Mouse (Mus musculus): Measurements from ENCODE around the gene Trim9. TPM values are rescaled to one million over a fixed set of nuclear protein-coding genes. Genes with fewer than 3 reads are reported as not detected.

Gene Trim9
- total RNA-seq, 2 experiments from 2014 or later, result 306 to 313 TPM

- peak in 1 of 2 experiments; percentile 61 for DNase-seq (ENCODE audit: low spot score in 2 of 2)
These were observed 85.0 kb downstream of the Trim9 start for GRCm38 (mm10) chr12:70262271-70262953.

GRCm38 (mm10) chr12:70251210-70251884 is 96.1 kb downstream of the Trim9 start:
- DNase-seq (ENCODE audit: low spot score in 2 of 2), result no peak

GRCm38 (mm10) chr12:70249616-70250157 is 97.7 kb downstream of the Trim9 start:
- no peak for DNase-seq (ENCODE audit: low spot score in 2 of 2)

GRCm38 (mm10) chr12:70247683-70248474 is 99.5 kb downstream of the Trim9 start:
- DNase-seq (ENCODE audit: low spot score in 2 of 2), result no peak

GRCm38 (mm10) chr12:70242550-70242949 is 104.9 kb downstream of the Trim9 start:
- DNase-seq (ENCODE audit: low spot score in 2 of 2), result peak; percentile 51 to 77

- DNase-seq (ENCODE audit: low spot score in 2 of 2), result no peak
These were observed 107.7 kb downstream of the Trim9 start for GRCm38 (mm10) chr12:70239741-70240140.

GRCm38 (mm10) chr12:70238604-70239003 is 108.8 kb downstream of the Trim9 start:
- DNase-seq (ENCODE audit: low spot score in 2 of 2), result no peak

- peak in 1 of 2 experiments; percentile 80 for DNase-seq (ENCODE audit: low spot score in 2 of 2)
These were observed 112.4 kb downstream of the Trim9 start for GRCm38 (mm10) chr12:70234938-70235484.

GRCm38 (mm10) chr12:70234411-70234810 is 113.0 kb downstream of the Trim9 start:
- no peak for DNase-seq (ENCODE audit: low spot score in 2 of 2)

GRCm38 (mm10) chr12:70233637-70234315 is 113.6 kb downstream of the Trim9 start:
- DNase-seq (ENCODE audit: low spot score in 2 of 2), result no peak

- no peak for DNase-seq (ENCODE audit: low spot score in 2 of 2)
These were observed 115.3 kb downstream of the Trim9 start for GRCm38 (mm10) chr12:70232020-70232544.

- DNase-seq (ENCODE audit: low spot score in 2 of 2), result no peak
These were observed 116.1 kb downstream of the Trim9 start, which contains the start of gene Pygl for GRCm38 (mm10) chr12:70231294-70231693. Gene Pygl (minus strand): TSS chr12:70231488.

- DNase-seq (ENCODE audit: low spot score in 2 of 2), result no peak
These were observed 119.3 kb downstream of the Trim9 start for GRCm38 (mm10) chr12:70228155-70228554.

GRCm38 (mm10) chr12:70227121-70227932 is 120.1 kb downstream of the Trim9 start:
- no peak for DNase-seq (ENCODE audit: low spot score in 2 of 2)

GRCm38 (mm10) chr12:70226655-70227054 is 120.8 kb downstream of the Trim9 start:
- DNase-seq (ENCODE audit: low spot score in 2 of 2), result no peak

GRCm38 (mm10) chr12:70223331-70223730 is 124.1 kb downstream of the Trim9 start:
- DNase-seq (ENCODE audit: low spot score in 2 of 2), result no peak

- no peak for DNase-seq (ENCODE audit: low spot score in 2 of 2)
These were observed 126.0 kb downstream of the Trim9 start for GRCm38 (mm10) chr12:70221425-70221824.

- no peak for DNase-seq (ENCODE audit: low spot score in 2 of 2)
These were observed 128.4 kb downstream of the Trim9 start for GRCm38 (mm10) chr12:70218795-70219540.
